Mouse (Mus musculus): ENCODE measurements around the gene Arsa. TPM values are rescaled to one million over a fixed set of nuclear protein-coding genes. Genes with fewer than 3 reads are reported as not detected.

Arsa gene
- polyA plus RNA-seq, 1 experiment: 17.9 TPM

DNA sequence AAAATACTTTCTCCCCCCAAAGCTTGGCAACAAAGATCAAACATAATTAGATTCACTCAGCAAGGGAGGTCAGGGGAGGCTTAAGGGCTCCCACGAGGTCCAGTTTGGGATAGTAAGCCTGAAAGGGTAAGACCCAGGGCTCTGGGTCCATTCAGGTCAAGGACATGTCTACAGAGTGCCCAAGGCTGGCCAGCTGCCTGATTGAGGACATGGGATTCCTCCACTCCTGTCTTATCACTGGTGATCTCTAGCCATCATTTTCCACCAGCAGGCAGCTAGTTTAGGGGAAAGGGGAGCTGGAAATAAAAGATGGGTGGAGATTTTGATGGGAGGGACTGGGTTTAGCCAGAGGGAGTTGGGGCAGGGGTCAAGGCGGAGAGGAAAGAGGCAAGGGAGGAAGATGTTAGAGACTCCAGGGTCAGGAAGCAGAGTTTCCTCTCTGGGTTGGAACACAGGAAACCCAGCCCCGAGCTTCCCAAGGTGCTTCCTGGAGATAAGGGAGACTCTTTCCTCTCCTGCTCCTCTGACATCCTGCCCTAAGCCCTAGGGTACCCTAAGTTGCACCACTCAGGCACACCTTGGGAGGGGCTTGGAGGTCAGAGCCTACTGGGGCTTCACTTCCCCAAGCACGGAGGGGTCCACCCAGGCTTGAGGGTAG lies 20.3 kb upstream of the Arsa start:
- H3K9ac ChIP-seq (ENCODE audit: low read depth, poor library complexity, severe bottlenecking): no peak overlapping the region
- peaks cover 5% of the 10 kb centered on the region; the same call in 1 of the 2 replicates for H3K27me3 ChIP-seq (ENCODE audit: control insufficient read depth, insufficient read depth, low read length, poor library complexity, severe bottlenecking)
- TF ChIP-seq POLR2A (IDR thresholded peaks at IDR 0.05; ENCODE audit: insufficient read depth, low read length) (no peak), EP300 (IDR thresholded peaks at IDR 0.05; ENCODE audit: insufficient read depth, low read depth, low read length) (no peak), CTCF (IDR thresholded peaks at IDR 0.05; ENCODE audit: low read depth, low read length) (no peak)

GRCm38 (mm10) chr15:89496841-89497240 lies 19.6 kb upstream of the Arsa start:
- Histone ChIP-seq H3K27ac (ENCODE audit: insufficient read depth, low read length) (no peak overlapping the region), H3K9me3 (replicated peaks; ENCODE audit: control insufficient read depth, insufficient read depth, low read length, poor library complexity, severe bottlenecking) (no peaks in the 10 kb centered on the region), H3K9ac (ENCODE audit: low read depth, poor library complexity, severe bottlenecking) (no peak overlapping the region), H3K4me1 (ENCODE audit: control insufficient read depth, insufficient read depth, low read length) (no peaks in the 10 kb centered on the region), H3K36me3 (ENCODE audit: control insufficient read depth, insufficient read depth, low read length, poor library complexity, severe bottlenecking) (no peaks in the 10 kb centered on the region), H3K4me3 (ENCODE audit: low read depth, low read length) (no peak overlapping the region), H3K27me3 (ENCODE audit: control insufficient read depth, insufficient read depth, low read length, poor library complexity, severe bottlenecking) (peaks cover 5% of the 10 kb centered on the region; the same call in 1 of the 2 replicates)
- TF ChIP-seq CTCF (IDR thresholded peaks at IDR 0.05; ENCODE audit: low read depth, low read length) (no peak), EP300 (IDR thresholded peaks at IDR 0.05; ENCODE audit: insufficient read depth, low read depth, low read length) (no peak), POLR2A (IDR thresholded peaks at IDR 0.05; ENCODE audit: insufficient read depth, low read length) (no peak)

More for the DNA sequence above, 20.3 kb upstream of the Arsa start:
- Histone ChIP-seq H3K27ac (ENCODE audit: insufficient read depth, low read length) (no peak overlapping the region), H3K4me1 (ENCODE audit: control insufficient read depth, insufficient read depth, low read length) (no peaks in the 10 kb centered on the region), H3K36me3 (ENCODE audit: control insufficient read depth, insufficient read depth, low read length, poor library complexity, severe bottlenecking) (no peaks in the 10 kb centered on the region), H3K9me3 (replicated peaks; ENCODE audit: control insufficient read depth, insufficient read depth, low read length, poor library complexity, severe bottlenecking) (no peaks in the 10 kb centered on the region), H3K4me3 (ENCODE audit: low read depth, low read length) (no peak overlapping the region)

DNA sequence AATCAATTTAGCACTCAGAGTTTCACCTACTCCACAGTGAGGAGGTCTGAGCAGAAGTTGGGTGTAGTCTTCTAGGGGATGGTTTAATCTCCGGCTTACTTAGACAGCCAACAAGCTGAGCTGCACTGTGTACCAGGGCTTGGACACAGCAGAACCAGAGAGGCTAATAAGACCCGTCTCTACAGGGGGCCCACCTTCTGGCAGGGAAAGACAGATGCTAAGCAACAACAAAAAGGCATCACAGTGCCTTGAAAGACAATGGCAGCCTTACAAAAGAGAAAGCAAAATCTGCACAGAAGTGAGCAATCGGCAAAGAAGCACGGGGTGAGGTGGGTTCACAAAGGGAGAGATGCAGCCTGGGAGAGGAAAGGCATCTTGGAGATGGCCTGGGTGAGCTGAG lies 18.9 kb upstream of the Arsa start:
- no peak overlapping the region for H3K4me3 ChIP-seq (ENCODE audit: low read depth, low read length)
- TF ChIP-seq POLR2A (IDR thresholded peaks at IDR 0.05; ENCODE audit: insufficient read depth, low read length): no peak
- no peak for TF ChIP-seq CTCF (IDR thresholded peaks at IDR 0.05; ENCODE audit: low read depth, low read length)
- TF ChIP-seq EP300 (IDR thresholded peaks at IDR 0.05; ENCODE audit: insufficient read depth, low read depth, low read length): no peak
- H3K27me3 ChIP-seq (ENCODE audit: control insufficient read depth, insufficient read depth, low read length, poor library complexity, severe bottlenecking): peaks cover 5% of the 10 kb centered on the region; the same call in 1 of the 2 replicates
- no peak overlapping the region for H3K9ac ChIP-seq (ENCODE audit: low read depth, poor library complexity, severe bottlenecking)
- no peaks in the 10 kb centered on the region for H3K4me1 ChIP-seq (ENCODE audit: control insufficient read depth, insufficient read depth, low read length)
- no peak overlapping the region for H3K27ac ChIP-seq (ENCODE audit: insufficient read depth, low read length)
- H3K9me3 ChIP-seq (replicated peaks; ENCODE audit: control insufficient read depth, insufficient read depth, low read length, poor library complexity, severe bottlenecking): no peaks in the 10 kb centered on the region
- no peaks in the 10 kb centered on the region for H3K36me3 ChIP-seq (ENCODE audit: control insufficient read depth, insufficient read depth, low read length, poor library complexity, severe bottlenecking)

GRCm38 (mm10) chr15:89494970-89495369 lies 17.7 kb upstream of the Arsa start:
- Histone ChIP-seq H3K4me1 (ENCODE audit: control insufficient read depth, insufficient read depth, low read length) (no peaks in the 10 kb centered on the region), H3K27ac (ENCODE audit: insufficient read depth, low read length) (no peak overlapping the region)

DNA sequence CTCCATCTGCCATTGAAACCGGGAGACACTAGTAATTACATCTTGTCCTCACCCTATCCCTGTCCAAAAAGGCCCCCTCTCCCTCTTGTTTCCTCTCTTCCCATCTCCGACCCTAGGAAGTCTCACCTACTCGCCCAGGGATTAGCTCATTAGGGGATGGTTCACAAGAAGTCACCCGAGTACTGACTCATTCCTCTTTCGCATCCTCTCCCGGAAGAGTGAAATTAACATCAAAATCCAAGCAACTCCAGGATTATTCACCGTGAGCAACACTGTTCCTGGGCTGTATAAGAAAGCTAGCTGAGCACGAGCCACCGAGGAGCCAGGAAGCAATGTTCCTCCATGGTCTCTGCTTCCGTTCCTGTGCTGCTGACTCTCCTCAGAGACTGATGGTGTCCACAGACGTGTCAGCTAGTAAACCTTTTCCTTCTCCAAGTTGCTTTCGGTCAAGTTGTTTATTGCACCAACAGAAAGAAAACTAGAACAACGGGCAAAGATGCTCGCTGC lies 11.4 kb upstream of the Arsa start:
- no peak overlapping the region for H3K4me3 ChIP-seq (ENCODE audit: low read depth, low read length)
- no peak for TF ChIP-seq EP300 (IDR thresholded peaks at IDR 0.05; ENCODE audit: insufficient read depth, low read depth, low read length)
- TF ChIP-seq POLR2A (IDR thresholded peaks at IDR 0.05; ENCODE audit: insufficient read depth, low read length): no peak
- no peak for TF ChIP-seq CTCF (IDR thresholded peaks at IDR 0.05; ENCODE audit: low read depth, low read length)
- H3K9ac ChIP-seq (ENCODE audit: low read depth, poor library complexity, severe bottlenecking): 0 out of 2 replicates have a peak overlapping the region, but pooled peaks have one; percentile 15
- H3K27me3 ChIP-seq (ENCODE audit: control insufficient read depth, insufficient read depth, low read length, poor library complexity, severe bottlenecking): no peaks in the 10 kb centered on the region
- no peaks in the 10 kb centered on the region for H3K4me1 ChIP-seq (ENCODE audit: control insufficient read depth, insufficient read depth, low read length)
- H3K9me3 ChIP-seq (replicated peaks; ENCODE audit: control insufficient read depth, insufficient read depth, low read length, poor library complexity, severe bottlenecking): no peaks in the 10 kb centered on the region
- H3K36me3 ChIP-seq (ENCODE audit: control insufficient read depth, insufficient read depth, low read length, poor library complexity, severe bottlenecking): no peaks in the 10 kb centered on the region
- H3K27ac ChIP-seq (ENCODE audit: insufficient read depth, low read length): no peak overlapping the region

More at GRCm38 (mm10) chr15:89494970-89495369, 17.7 kb upstream of the Arsa start:
- Histone ChIP-seq H3K9ac (ENCODE audit: low read depth, poor library complexity, severe bottlenecking) (no peak overlapping the region), H3K9me3 (replicated peaks; ENCODE audit: control insufficient read depth, insufficient read depth, low read length, poor library complexity, severe bottlenecking) (no peaks in the 10 kb centered on the region), H3K4me3 (ENCODE audit: low read depth, low read length) (no peak overlapping the region), H3K27me3 (ENCODE audit: control insufficient read depth, insufficient read depth, low read length, poor library complexity, severe bottlenecking) (peaks cover 5% of the 10 kb centered on the region; the same call in 1 of the 2 replicates), H3K36me3 (ENCODE audit: control insufficient read depth, insufficient read depth, low read length, poor library complexity, severe bottlenecking) (no peaks in the 10 kb centered on the region)
- peak; percentile 59 for TF ChIP-seq CTCF (IDR thresholded peaks at IDR 0.05; ENCODE audit: low read depth, low read length)
- TF ChIP-seq EP300 (IDR thresholded peaks at IDR 0.05; ENCODE audit: insufficient read depth, low read depth, low read length): no peak
- TF ChIP-seq POLR2A (IDR thresholded peaks at IDR 0.05; ENCODE audit: insufficient read depth, low read length): no peak

DNA sequence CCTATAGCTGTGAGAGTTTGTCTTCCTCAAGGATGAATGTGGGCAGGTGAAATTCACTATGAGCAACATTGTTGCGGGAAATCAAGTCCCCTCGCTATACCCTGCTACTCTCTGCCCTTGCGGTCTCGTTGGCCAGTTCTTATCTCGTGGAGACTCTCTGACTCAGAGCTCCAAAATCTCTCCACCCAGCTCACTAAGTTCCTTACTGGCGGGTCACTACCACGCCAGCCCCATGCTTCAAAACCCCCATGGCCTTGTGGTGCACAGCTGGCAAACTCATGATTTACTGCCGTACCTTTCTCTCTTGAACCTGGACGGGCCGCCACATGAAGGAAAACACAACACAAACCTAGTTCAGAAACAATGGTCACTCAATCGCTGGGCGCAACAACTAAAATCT lies 11.0 kb upstream of the Arsa start:
- Histone ChIP-seq H3K4me3 (ENCODE audit: low read depth, low read length) (no peak overlapping the region), H3K27ac (ENCODE audit: insufficient read depth, low read length) (no peak overlapping the region), H3K36me3 (ENCODE audit: control insufficient read depth, insufficient read depth, low read length, poor library complexity, severe bottlenecking) (no peaks in the 10 kb centered on the region), H3K9ac (ENCODE audit: low read depth, poor library complexity, severe bottlenecking) (0 out of 2 replicates have a peak overlapping the region, but pooled peaks have one; percentile 15), H3K4me1 (ENCODE audit: control insufficient read depth, insufficient read depth, low read length) (no peaks in the 10 kb centered on the region), H3K9me3 (replicated peaks; ENCODE audit: control insufficient read depth, insufficient read depth, low read length, poor library complexity, severe bottlenecking) (no peaks in the 10 kb centered on the region), H3K27me3 (ENCODE audit: control insufficient read depth, insufficient read depth, low read length, poor library complexity, severe bottlenecking) (no peaks in the 10 kb centered on the region)
- TF ChIP-seq CTCF (IDR thresholded peaks at IDR 0.05; ENCODE audit: low read depth, low read length): no peak
- TF ChIP-seq EP300 (IDR thresholded peaks at IDR 0.05; ENCODE audit: insufficient read depth, low read depth, low read length): no peak
- TF ChIP-seq POLR2A (IDR thresholded peaks at IDR 0.05; ENCODE audit: insufficient read depth, low read length): no peak

Measured in ES-Bruce4 (cell line).